Mouse (Mus musculus): Measurements from ENCODE around the gene Neo1.

- TF ChIP-seq BHLHE40 (IDR thresholded peaks at IDR 0.05; ENCODE audit: low read depth, low read length) = no peak
- no peak for TF ChIP-seq HCFC1 (IDR thresholded peaks at IDR 0.05; ENCODE audit: low read depth, low read length)
- TF ChIP-seq UBTF (IDR thresholded peaks at IDR 0.05; ENCODE audit: low read depth, low read length) = no peak
- TF ChIP-seq POLR2A (IDR thresholded peaks at IDR 0.05; ENCODE audit: low read depth, low read length) = no peak
- TF ChIP-seq CTCF (conservative IDR thresholded peaks at IDR 0.05 in 1 of 2, IDR thresholded peaks at IDR 0.05 in 1 of 2; ENCODE audit: low read depth in 2 of 2, low read length in 2 of 2) = no peak
- no peak for TF ChIP-seq EP300 (IDR thresholded peaks at IDR 0.05; ENCODE audit: low read length)
- no peak for TF ChIP-seq ETS1 (conservative IDR thresholded peaks at IDR 0.05; ENCODE audit: low read depth, low read length)
Measured at GRCm38 (mm10) chr9:58875439-58875838, 160.8 kb downstream of the Neo1 start.
